Mouse (Mus musculus): ENCODE data around the gene Cltb.

DNA sequence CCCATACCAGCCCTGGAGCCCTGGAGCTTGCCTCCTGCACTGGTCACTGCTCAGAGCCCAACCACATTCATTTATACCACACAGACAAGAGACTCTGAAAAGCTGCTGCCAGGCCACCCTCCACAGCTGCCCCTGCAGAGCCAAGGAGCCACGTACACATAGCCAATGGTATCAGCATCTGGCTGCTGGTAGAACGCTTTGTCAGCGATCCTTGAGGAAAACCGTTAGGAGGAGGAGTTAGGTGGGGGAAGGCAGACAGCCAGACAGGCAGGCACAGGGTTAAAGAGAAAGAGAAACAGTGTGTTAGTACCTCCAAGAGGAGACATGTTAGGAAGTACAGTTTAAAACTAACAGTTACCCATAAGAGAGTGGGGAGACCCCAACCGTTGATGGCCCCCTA lies 14.3 kb downstream of the Cltb start:
- TF ChIP-seq CTCF (conservative IDR thresholded peaks at IDR 0.05; ENCODE audit: low read length) (no peak), POU5F1 (IDR thresholded peaks at IDR 0.05; ENCODE audit: borderline replicate concordance, low read length) (no peak)

All from E14TG2a.4 (cell line).